Mouse (Mus musculus) ovary, postnatal 36 days (tissue): ENCODE results near the gene Zranb3.
"Not testable (repeated sequence)": the region's sequence is repeated elsewhere in the genome, so short reads cannot be mapped to it uniquely, and the experiment has no call there.

Experiments
- DNase-seq: peaks from one replicate; pipeline ENCODE4 v3.0.0; 2022; ENCODE audit warnings: low spot score, mixed read lengths

The Zranb3 gene

GRCm38 (mm10) chr1:128102641-128103461 is at the start of gene Zranb3, which contains the start of gene R3hdm1:
Zranb3 (minus strand) TSS chr1:128103047.
R3hdm1 (plus strand) TSS chr1:128103301.
- DNase-seq, result peak; percentile 92

DNA sequence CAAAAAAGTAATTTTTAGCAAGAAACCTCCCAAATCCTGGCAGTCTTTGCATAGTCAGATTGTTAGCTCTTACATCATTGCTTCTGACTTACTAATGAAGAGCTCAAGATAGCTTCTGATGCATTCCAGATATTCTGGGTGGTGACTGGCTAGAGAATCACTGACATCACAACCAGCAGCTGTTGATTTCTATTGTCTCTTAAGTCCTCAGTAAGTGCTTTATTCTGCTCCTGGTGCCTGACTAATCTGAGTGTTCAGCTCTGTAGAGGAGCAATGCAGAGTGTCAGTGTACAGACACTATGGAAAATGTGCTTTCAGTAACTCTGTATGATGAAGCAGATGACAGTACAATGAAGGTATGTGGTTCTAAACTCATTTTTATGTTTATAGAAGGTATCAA is 38.9 kb upstream of the Zranb3 start:
- DNase-seq, result no peak

DNA sequence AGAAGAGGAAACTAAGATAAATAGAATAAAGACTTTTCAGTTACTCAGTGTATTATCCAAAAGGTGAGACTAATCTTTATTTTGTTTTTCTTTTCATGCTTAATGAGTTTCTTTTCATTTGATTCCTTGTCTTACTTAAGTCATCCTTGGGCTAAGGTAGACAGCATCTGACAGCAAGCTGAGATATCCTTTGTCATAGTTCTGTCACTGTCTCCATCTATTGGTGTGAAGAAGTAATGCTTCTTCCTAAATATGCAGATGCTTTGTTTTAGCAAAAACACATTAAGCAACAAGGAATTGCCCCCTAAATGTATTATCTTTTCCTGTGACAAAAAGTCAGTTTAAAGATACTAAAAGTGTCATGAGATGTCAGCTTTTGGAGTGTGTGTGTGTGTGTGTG is 38.2 kb upstream of the Zranb3 start:
- no peak for DNase-seq

GRCm38 (mm10) chr1:128136222-128136621 is 33.4 kb upstream of the Zranb3 start:
- DNase-seq, result not testable (repeated sequence)

GRCm38 (mm10) chr1:128120913-128121627 is 18.2 kb upstream of the Zranb3 start:
- no peak for DNase-seq

DNA sequence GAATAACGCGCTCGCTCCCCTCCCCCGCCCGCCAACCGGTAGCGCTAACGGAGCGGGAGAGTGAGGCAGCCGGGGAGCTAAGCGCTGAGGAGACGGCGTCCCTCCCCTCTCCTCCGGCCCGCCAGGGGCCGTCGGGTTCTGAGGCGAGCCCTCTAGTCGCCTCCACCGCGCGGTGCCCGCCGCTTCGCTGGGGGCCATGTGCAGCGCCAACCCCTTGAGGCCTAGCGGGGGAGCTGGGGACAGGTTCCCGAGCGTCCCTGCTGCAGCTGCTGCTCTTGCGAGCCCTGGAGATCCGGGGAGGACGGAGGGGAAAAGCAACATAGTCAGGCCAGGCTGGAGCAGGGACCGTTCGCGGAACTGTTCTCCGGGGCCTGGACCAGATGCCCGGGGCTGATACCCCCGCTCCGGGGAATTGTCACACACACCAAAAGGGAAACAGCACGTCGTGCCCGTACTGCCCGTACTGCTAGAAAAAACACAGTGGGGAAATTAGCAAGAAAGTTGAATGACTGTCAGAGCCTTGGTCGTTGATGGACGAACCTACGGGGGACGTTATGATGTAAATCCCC is 757 bp upstream of the Zranb3 start:
- no peak for DNase-seq

DNA sequence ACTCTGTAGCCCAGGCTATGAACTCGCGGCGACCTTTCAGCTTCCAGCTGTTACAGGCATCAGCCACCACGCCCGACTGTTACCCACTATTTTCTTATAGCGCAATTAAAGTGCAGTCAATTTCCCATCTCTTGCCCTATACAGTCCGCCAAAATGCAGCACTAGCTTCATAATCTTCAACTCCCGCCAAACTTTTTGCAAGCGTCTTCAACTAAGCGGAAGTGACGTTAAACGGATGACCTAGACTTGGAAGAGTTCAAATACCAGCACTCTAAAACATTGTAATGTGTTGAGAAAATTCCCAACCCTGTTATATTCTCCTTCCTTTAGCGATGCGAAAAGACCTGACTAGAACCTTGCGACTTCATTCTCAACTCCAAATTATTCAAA is 601 bp downstream of the Zranb3 start:
- peak; percentile 16 for DNase-seq

GRCm38 (mm10) chr1:128098309-128098708 is 4.5 kb downstream of the Zranb3 start:
- no peak for DNase-seq

DNA sequence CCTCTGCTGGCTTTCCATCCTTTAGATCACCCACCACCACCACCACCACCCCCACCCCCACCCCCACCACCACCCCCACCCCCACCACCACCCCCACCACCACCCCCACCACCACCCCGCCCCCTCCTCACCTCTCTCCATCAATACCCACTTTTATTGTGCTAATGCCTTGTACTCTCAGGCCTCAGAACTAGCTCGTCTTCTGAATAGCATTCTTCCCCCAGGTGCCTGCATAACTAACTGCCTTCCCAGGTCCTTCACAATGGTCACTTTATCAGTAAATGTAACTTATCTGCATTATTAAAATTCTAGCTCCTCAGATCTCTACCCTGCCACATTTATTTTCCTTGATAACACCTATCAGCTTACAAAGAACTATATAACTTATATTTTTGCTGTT is 8.2 kb downstream of the Zranb3 start:
- DNase-seq, result no peak

DNA sequence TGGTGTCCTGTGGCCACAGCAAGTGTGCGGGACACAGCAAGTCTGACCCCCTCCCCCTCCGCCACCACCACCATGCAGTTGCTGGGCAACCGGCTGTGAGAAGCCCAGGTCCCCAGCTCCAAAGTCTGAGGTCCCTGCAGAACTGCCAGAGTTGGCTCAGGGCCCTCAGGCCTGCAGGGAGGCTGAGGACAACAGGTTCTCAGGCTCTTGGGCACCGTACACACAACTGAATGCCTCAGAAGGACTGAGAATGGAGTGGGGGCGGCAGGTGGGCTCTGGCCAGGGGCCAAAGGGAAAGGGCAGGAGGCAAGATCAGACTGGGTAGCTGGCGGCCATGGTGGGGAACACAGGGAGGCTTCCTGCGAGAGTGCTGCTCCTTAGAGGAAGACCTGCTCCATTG is 20.0 kb downstream of the Zranb3 start:
- DNase-seq, result no peak

DNA sequence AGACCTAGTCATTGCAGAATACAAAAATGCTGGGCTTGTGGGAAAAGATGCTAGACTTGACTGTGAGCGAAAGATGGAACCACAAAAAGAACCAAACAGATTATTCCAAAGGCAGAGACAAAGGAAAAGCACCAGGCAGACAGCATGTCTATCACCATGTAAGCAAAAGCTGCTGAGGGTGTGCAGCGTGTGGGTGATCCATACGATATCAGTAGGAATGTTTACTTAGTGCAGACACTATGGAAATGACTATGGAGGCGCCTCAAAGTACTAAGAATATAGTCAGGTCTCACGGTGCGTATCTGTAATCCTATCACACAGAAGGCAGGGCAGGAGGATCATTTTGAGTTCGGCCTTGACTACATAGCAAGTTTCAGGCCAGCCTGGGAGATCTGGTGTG is 21.0 kb downstream of the Zranb3 start:
- DNase-seq, result no peak

DNA sequence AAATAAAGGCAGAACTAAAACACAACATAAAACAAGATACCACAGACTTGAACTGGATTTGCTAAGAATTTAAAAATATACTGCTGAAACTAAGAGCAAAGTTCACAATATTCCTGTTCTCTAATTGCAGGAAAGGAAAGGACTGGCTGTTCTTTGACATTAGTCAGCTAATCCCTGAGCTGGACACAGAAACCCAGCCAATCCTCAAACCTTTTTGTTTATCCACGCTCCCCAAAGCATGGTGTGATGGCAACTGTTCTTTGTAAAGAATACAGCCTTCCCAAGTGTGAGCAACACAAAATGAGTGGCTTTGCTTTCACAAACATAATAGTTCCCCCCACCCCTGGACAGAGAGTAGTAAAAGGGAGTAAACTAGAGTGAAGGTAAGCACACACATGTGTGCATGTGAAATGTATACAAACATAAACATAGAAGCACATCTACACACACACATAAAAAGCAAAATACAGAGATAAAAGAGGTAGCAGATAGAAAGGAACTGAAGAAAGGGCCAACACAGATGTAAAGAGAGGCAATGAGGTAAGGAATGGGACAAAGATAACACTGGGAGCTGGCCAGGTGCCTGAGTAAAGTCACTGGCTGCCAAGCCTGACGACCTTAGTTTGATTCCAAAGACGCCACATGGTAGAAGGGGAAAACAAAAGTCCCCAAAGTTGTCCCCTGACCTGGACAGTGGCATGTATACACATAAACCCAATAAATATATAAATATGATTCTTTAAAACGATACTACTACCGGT is 21.7 kb downstream of the Zranb3 start:
- DNase-seq, result no peak

- DNase-seq, result no peak
Observed at GRCm38 (mm10) chr1:128078646-128079045, 24.2 kb downstream of the Zranb3 start.

GRCm38 (mm10) chr1:128077788-128078187 is 25.1 kb downstream of the Zranb3 start:
- DNase-seq, result no peak

DNA sequence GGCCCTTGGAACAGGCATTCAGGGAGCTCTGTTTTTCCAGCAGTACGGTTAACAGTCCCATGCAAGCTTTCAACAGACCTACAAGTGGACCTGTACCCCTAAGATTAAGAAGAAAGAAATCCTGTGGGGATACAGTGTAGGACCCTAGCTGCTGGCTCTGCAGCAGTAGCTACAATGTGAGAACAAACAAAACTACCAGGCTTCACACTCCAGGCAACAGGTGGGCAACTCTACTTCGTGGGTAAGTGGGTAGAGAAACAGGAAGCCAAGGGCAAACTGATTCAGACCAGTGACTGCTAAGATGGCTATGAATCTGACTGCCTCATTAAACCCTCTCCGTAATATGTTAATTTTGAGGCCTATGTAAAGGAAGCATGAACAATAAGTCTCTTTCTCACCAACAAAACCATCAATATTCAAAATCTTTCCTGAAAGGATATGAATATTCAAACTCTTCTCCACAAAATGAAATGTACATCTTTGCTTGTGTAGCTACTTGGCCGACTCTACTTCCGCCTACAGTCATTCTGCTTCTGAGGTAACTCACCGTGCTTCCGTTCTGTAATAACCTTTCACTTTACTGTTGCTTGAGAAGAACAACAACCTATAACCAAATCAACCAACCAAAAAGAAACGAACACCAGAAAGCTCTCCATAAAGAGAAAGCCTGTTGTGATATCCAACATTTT is 25.9 kb downstream of the Zranb3 start:
- DNase-seq, result no peak

- no peak for DNase-seq
Observed at GRCm38 (mm10) chr1:128073051-128073450, 29.8 kb downstream of the Zranb3 start.

DNA sequence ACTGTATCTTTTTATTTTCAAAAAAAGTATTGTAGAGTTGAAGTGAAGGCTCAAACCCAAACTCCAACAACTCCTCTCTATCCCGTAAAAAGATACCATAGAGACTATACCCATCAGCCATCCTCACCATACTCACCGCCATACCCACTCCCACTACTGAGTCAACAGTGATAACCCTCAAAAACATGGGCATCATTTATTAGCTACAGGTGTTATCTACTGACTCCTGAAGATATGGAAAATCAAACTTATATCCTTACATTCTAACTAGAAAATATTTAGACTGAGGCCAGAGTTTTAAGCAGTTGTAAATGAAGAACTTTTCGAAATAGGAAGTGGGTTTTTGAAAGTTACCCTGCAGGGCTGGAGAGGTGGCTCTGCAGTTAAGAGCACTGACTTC is 32.8 kb downstream of the Zranb3 start:
- no peak for DNase-seq

- no peak for DNase-seq
Observed at GRCm38 (mm10) chr1:128068945-128069397, 33.9 kb downstream of the Zranb3 start.

- DNase-seq, result no peak
Observed at GRCm38 (mm10) chr1:128064716-128065115, 38.1 kb downstream of the Zranb3 start.

- no peak for DNase-seq
Observed at GRCm38 (mm10) chr1:128062167-128062566, 40.7 kb downstream of the Zranb3 start.

DNA sequence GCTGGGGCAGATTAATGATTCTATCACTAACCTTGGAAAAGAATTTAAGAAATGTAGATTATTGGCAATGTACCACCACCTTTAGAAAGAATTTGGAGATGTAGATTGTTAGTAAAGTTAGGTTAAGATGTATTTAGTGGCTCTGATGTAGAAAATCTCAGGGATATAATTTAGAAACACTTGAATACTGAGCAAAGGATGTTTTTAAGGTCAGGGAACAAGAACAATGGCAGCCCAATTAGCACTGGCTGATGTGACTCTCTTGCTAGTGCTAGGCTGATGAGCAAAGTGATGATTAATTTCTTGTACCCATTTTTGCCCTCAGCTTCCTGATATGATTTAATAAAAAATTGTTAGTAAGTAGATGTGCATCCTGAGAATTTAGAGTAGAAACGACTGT is 41.4 kb downstream of the Zranb3 start:
- no peak for DNase-seq
